Mouse (Mus musculus): ENCODE measurements around the gene Mcts2. TPM values are rescaled to one million over a fixed set of nuclear protein-coding genes. Genes with fewer than 3 reads are reported as not detected.
A peak's percentile ranks its signal among the peaks of the same experiment; 100 is the strongest.
"Not testable (repeated sequence)": the region's sequence is repeated elsewhere in the genome, so short reads cannot be mapped to it uniquely, and the experiment has no call there.

Mcts2 gene
- 0.82 and 2.4 TPM in 2 replicates for polyA plus RNA-seq (2012; ENCODE audit: insufficient read depth, insufficient read length, missing spikeins)

GRCm38 (mm10) chr2:152686806-152687267 lies at the start of gene Mcts2:
Gene Mcts2, plus strand, starts transcription at chr2:152687035.
- peaks cover 35% of the 10 kb centered on the region for H3K4me1 ChIP-seq (ENCODE audit: control insufficient read depth, insufficient read depth, low read length)
- no peak within 1 kb of the TSS for H3K27ac ChIP-seq (ENCODE audit: insufficient read depth, low read depth, low read length)
- no peak for TF ChIP-seq CTCF (IDR thresholded peaks at IDR 0.05; ENCODE audit: low read depth, low read length)
- TF ChIP-seq POLR2A (IDR thresholded peaks at IDR 0.05; ENCODE audit: borderline replicate concordance, low read depth, low read length), result no peak
- no peak within 1 kb of the TSS for H3K4me3 ChIP-seq (ENCODE audit: insufficient read depth, low read length)

- Histone ChIP-seq H3K27ac (ENCODE audit: insufficient read depth, low read depth, low read length) (no peak overlapping the region), H3K4me3 (ENCODE audit: insufficient read depth, low read length) (no peak overlapping the region)
- no peak for TF ChIP-seq CTCF (IDR thresholded peaks at IDR 0.05; ENCODE audit: low read depth, low read length)
- no peak for TF ChIP-seq POLR2A (IDR thresholded peaks at IDR 0.05; ENCODE audit: borderline replicate concordance, low read depth, low read length)
These were observed 49.5 kb upstream of the Mcts2 start for GRCm38 (mm10) chr2:152637381-152637780.

GRCm38 (mm10) chr2:152638865-152639264 lies 48.0 kb upstream of the Mcts2 start:
- Histone ChIP-seq H3K27ac (ENCODE audit: insufficient read depth, low read depth, low read length) (no peak overlapping the region), H3K4me1 (ENCODE audit: control insufficient read depth, insufficient read depth, low read length) (no peaks in the 10 kb centered on the region), H3K4me3 (ENCODE audit: insufficient read depth, low read length) (no peak overlapping the region)
- no peak for TF ChIP-seq CTCF (IDR thresholded peaks at IDR 0.05; ENCODE audit: low read depth, low read length)
- no peak for TF ChIP-seq POLR2A (IDR thresholded peaks at IDR 0.05; ENCODE audit: borderline replicate concordance, low read depth, low read length)

More at GRCm38 (mm10) chr2:152637381-152637780, 49.5 kb upstream of the Mcts2 start:
- no peaks in the 10 kb centered on the region for H3K4me1 ChIP-seq (ENCODE audit: control insufficient read depth, insufficient read depth, low read length)

- H3K4me3 ChIP-seq (ENCODE audit: insufficient read depth, low read length), result no peak overlapping the region
- TF ChIP-seq POLR2A (IDR thresholded peaks at IDR 0.05; ENCODE audit: borderline replicate concordance, low read depth, low read length) (no peak), CTCF (IDR thresholded peaks at IDR 0.05; ENCODE audit: low read depth, low read length) (no peak)
- H3K27ac ChIP-seq (ENCODE audit: insufficient read depth, low read depth, low read length), result no peak overlapping the region
- H3K4me1 ChIP-seq (ENCODE audit: control insufficient read depth, insufficient read depth, low read length), result no peaks in the 10 kb centered on the region
These were observed 47.3 kb upstream of the Mcts2 start for GRCm38 (mm10) chr2:152639406-152640113.

GRCm38 (mm10) chr2:152652901-152653620 lies 33.8 kb upstream of the Mcts2 start:
- TF ChIP-seq CTCF (IDR thresholded peaks at IDR 0.05; ENCODE audit: low read depth, low read length) (no peak), POLR2A (IDR thresholded peaks at IDR 0.05; ENCODE audit: borderline replicate concordance, low read depth, low read length) (no peak)
- Histone ChIP-seq H3K4me3 (ENCODE audit: insufficient read depth, low read length) (no peak overlapping the region), H3K27ac (ENCODE audit: insufficient read depth, low read depth, low read length) (no peak overlapping the region), H3K4me1 (ENCODE audit: control insufficient read depth, insufficient read depth, low read length) (peaks cover 9% of the 10 kb centered on the region)

GRCm38 (mm10) chr2:152653874-152654715 lies 32.7 kb upstream of the Mcts2 start:
- Histone ChIP-seq H3K4me3 (ENCODE audit: insufficient read depth, low read length) (no peak overlapping the region), H3K4me1 (ENCODE audit: control insufficient read depth, insufficient read depth, low read length) (peaks cover 9% of the 10 kb centered on the region), H3K27ac (ENCODE audit: insufficient read depth, low read depth, low read length) (no peak overlapping the region)
- no peak for TF ChIP-seq POLR2A (IDR thresholded peaks at IDR 0.05; ENCODE audit: borderline replicate concordance, low read depth, low read length)
- TF ChIP-seq CTCF (IDR thresholded peaks at IDR 0.05; ENCODE audit: low read depth, low read length), result no peak

- Histone ChIP-seq H3K4me1 (ENCODE audit: control insufficient read depth, insufficient read depth, low read length) (peaks cover 19% of the 10 kb centered on the region), H3K4me3 (ENCODE audit: insufficient read depth, low read length) (no peak overlapping the region), H3K27ac (ENCODE audit: insufficient read depth, low read depth, low read length) (no peak overlapping the region)
- TF ChIP-seq POLR2A (IDR thresholded peaks at IDR 0.05; ENCODE audit: borderline replicate concordance, low read depth, low read length) (no peak), CTCF (IDR thresholded peaks at IDR 0.05; ENCODE audit: low read depth, low read length) (peak; percentile 12; the same call in 1 of the 2 replicates)
These were observed 29.4 kb upstream of the Mcts2 start for GRCm38 (mm10) chr2:152657398-152657797.

- no peak overlapping the region for H3K27ac ChIP-seq (ENCODE audit: insufficient read depth, low read depth, low read length)
- H3K4me3 ChIP-seq (ENCODE audit: insufficient read depth, low read length), result no peak overlapping the region
- peaks cover 11% of the 10 kb centered on the region for H3K4me1 ChIP-seq (ENCODE audit: control insufficient read depth, insufficient read depth, low read length)
- TF ChIP-seq POLR2A (IDR thresholded peaks at IDR 0.05; ENCODE audit: borderline replicate concordance, low read depth, low read length), result no peak
- TF ChIP-seq CTCF (IDR thresholded peaks at IDR 0.05; ENCODE audit: low read depth, low read length), result no peak
These were observed 25.7 kb upstream of the Mcts2 start for GRCm38 (mm10) chr2:152661163-152661562.

GRCm38 (mm10) chr2:152666191-152666590 lies 20.6 kb upstream of the Mcts2 start:
- H3K27ac ChIP-seq (ENCODE audit: insufficient read depth, low read depth, low read length); H3K4me3 ChIP-seq (ENCODE audit: insufficient read depth, low read length); H3K4me1 ChIP-seq (ENCODE audit: control insufficient read depth, insufficient read depth, low read length): not testable (repeated sequence)

All from bone marrow macrophage, adult 2 months (primary cell).